Mouse (Mus musculus) brain, embryonic 18.5 days (tissue): ENCODE measurements at regions not wholly inside any gene's neighbourhood (a gene's known extent, or its start where the extent isn't known, plus 50 kb on each side); places are given as distances from the start of the nearest gene placed in this dataset.

ENCODE experiments used
- DNase-seq: peaks from one replicate; pipeline ENCODE4 v3.0.0-alpha.2; 2012; ENCODE audit warnings: low read depth, low spot score

GRCm38 (mm10) chr16:79986746-79987145 is 895.8 kb upstream of the Tmprss15 start:
- DNase-seq, result no peak

- DNase-seq, result peak; percentile 22
These were observed 881.2 kb upstream of the Tmprss15 start for GRCm38 (mm10) chr16:79972146-79972545.

GRCm38 (mm10) chr16:79937042-79937441 is 846.1 kb upstream of the Tmprss15 start:
- no peak for DNase-seq

GRCm38 (mm10) chr16:79907126-79907525 is 816.2 kb upstream of the Tmprss15 start:
- DNase-seq, result no peak

GRCm38 (mm10) chr16:79901467-79901866 is 810.6 kb upstream of the Tmprss15 start:
- DNase-seq, result peak; percentile 24

GRCm38 (mm10) chr16:79881855-79882254 is 791.0 kb upstream of the Tmprss15 start:
- DNase-seq, result no peak

GRCm38 (mm10) chr16:79878063-79878462 is 787.2 kb upstream of the Tmprss15 start:
- no peak for DNase-seq

GRCm38 (mm10) chr16:79876827-79877226 is 785.9 kb upstream of the Tmprss15 start:
- DNase-seq, result peak; percentile 56

- DNase-seq, result no peak
These were observed 779.8 kb upstream of the Tmprss15 start for GRCm38 (mm10) chr16:79870578-79871270.

GRCm38 (mm10) chr16:79859540-79859939 is 768.6 kb upstream of the Tmprss15 start:
- no peak for DNase-seq

GRCm38 (mm10) chr16:79849152-79849551 is 758.3 kb upstream of the Tmprss15 start:
- no peak for DNase-seq

GRCm38 (mm10) chr16:79816913-79817312 is 726.0 kb upstream of the Tmprss15 start:
- no peak for DNase-seq

GRCm38 (mm10) chr16:79778729-79779128 is 687.8 kb upstream of the Tmprss15 start:
- DNase-seq, result no peak
